Comparison of ENCODE assay signal across 7 mouse cellular contexts in genomic region chr3:26332400-26333238, GRCm38 (mm10). TPM values are rescaled to one million over a fixed set of nuclear protein-coding genes. Genes with fewer than 3 reads are reported as not detected.
DNase-seq lines count a peak whose midpoint lies in the region; ATAC-seq and TF ChIP-seq lines count a peak whose summit lies in the region.

Gene Nlgn1, minus strand, starts transcription at chr3:26332460.

- 2% methylated on average over 14 of the region's 14 CpGs for WGBS in lung, embryonic 14.5 days
- WGBS in forebrain, postnatal 0 days: 2% methylated on average over 14 of the region's 14 CpGs
- WGBS in limb, embryonic 10.5 days: 3% methylated on average over 14 of the region's 14 CpGs

- H3K9ac ChIP-seq in lung, embryonic 14.5 days: peak within 1 kb of the TSS; percentile 44
- peak within 1 kb of the TSS; percentile 72 for H3K9ac ChIP-seq in forebrain, postnatal 0 days

- no peaks in the 10 kb centered on the region; the same call in 1 of the 2 replicates for H3K4me1 ChIP-seq in lung, embryonic 14.5 days (ENCODE audit: insufficient read depth)
- H3K4me1 ChIP-seq in forebrain, postnatal 0 days (ENCODE audit: insufficient read depth): peaks cover 4% of the 10 kb centered on the region; the same call in 1 of the 2 replicates
- peaks cover 23% of the 10 kb centered on the region for H3K4me1 ChIP-seq in limb, embryonic 10.5 days

- peak within 1 kb of the TSS; percentile 88 for H3K4me2 ChIP-seq in lung, embryonic 14.5 days
- peak within 1 kb of the TSS; percentile 86 for H3K4me2 ChIP-seq in forebrain, postnatal 0 days (ENCODE audit: low read depth)

- H3K27me3 ChIP-seq in lung, embryonic 14.5 days (ENCODE audit: insufficient read depth, low read length): peaks cover 44% of the 10 kb centered on the region
- no peaks in the 10 kb centered on the region for H3K27me3 ChIP-seq in forebrain, postnatal 0 days (ENCODE audit: insufficient read depth, low read length)
- H3K27me3 ChIP-seq in limb, embryonic 10.5 days (ENCODE audit: low read depth, poor library complexity, severe bottlenecking): peaks cover 73% of the 10 kb centered on the region

- ATAC-seq in lung, embryonic 14.5 days (ENCODE audit: insufficient read depth): no peak
- ATAC-seq in forebrain, postnatal 0 days: peak; percentile 10; the same call in 1 of the 2 replicates

- no peaks in the 10 kb centered on the region for H3K36me3 ChIP-seq in lung, embryonic 14.5 days (ENCODE audit: insufficient read depth)
- no peaks in the 10 kb centered on the region for H3K36me3 ChIP-seq in forebrain, postnatal 0 days (ENCODE audit: insufficient read depth)
- no peaks in the 10 kb centered on the region for H3K36me3 ChIP-seq in limb, embryonic 10.5 days

- no peak for TF ChIP-seq CTCF in lung, embryonic 14.5 days (IDR thresholded peaks at IDR 0.05; ENCODE audit: low read depth)
- TF ChIP-seq CTCF in forebrain, postnatal 0 days (IDR thresholded peaks at IDR 0.05; ENCODE audit: low read depth): peak; percentile 32

- peak within 1 kb of the TSS; percentile 46 for H3K4me3 ChIP-seq in lung, embryonic 14.5 days (ENCODE audit: low read depth, low read length)
- peak within 1 kb of the TSS; percentile 79 for H3K4me3 ChIP-seq in forebrain, postnatal 0 days (ENCODE audit: low read depth, low read length)
- H3K4me3 ChIP-seq in limb, embryonic 10.5 days: peak within 1 kb of the TSS; percentile 66

- peak; percentile 50 for DNase-seq in lung, embryonic 14.5 days
- DNase-seq in lung, postnatal 25 days (ENCODE audit: low spot score): no peak
- DNase-seq in forebrain, postnatal 0 days: peak; percentile 27
- peak; percentile 36 for DNase-seq in limb, embryonic 10.5 days (ENCODE audit: low spot score)
- DNase-seq in retina, postnatal 1 day: peak; percentile 28
- no peak for DNase-seq in urinary bladder, postnatal 25 days (ENCODE audit: low spot score)
- DNase-seq in spleen, adult 18-20 months: no peak

- no peaks in the 10 kb centered on the region for H3K9me3 ChIP-seq in lung, embryonic 14.5 days (ENCODE audit: low read depth, low read length)
- no peaks in the 10 kb centered on the region for H3K9me3 ChIP-seq in forebrain, postnatal 0 days (ENCODE audit: low read length)
- H3K9me3 ChIP-seq in limb, embryonic 10.5 days (replicated peaks): no peaks in the 10 kb centered on the region

- H3K27ac ChIP-seq in lung, embryonic 14.5 days (ENCODE audit: low read depth): no peak within 1 kb of the TSS
- H3K27ac ChIP-seq in forebrain, postnatal 0 days (ENCODE audit: low read depth, low read length): peak within 1 kb of the TSS; percentile 86
- peak within 1 kb of the TSS; percentile 77 for H3K27ac ChIP-seq in limb, embryonic 10.5 days

RNA-seq across cellular contexts. Expression of gene Nlgn1, which starts in this region (rescaled TPM):
- polyA plus RNA-seq in lung, embryonic 14.5 days (2014; fragmentation: Nextera tagmentation; extraction: Ambion mirVana): 1.3 and 1.6 TPM in 2 replicates
- total RNA-seq in forebrain, postnatal 0 days (2014; rRNA removed): 71.3 and 95.2 TPM in 2 replicates
- 24.3 and 33.6 TPM in 2 replicates for polyA plus RNA-seq in forebrain, postnatal 0 days (2015; fragmentation: Nextera tagmentation; extraction: Ambion mirVana)
- polyA plus RNA-seq in limb, embryonic 10.5 days (2016; fragmentation: Nextera tagmentation; extraction: Ambion mirVana): 0.28 and 0.36 TPM in 2 replicates

Comparison
In these comparisons a context has a peak if more than half of its experiments do, and no peak if none do; other contexts are left out.
1. DNase-seq: peak in lung, embryonic 14.5 days (single experiment), forebrain, postnatal 0 days (single experiment) and retina, postnatal 1 day (single experiment); none in lung, postnatal 25 days (single experiment), urinary bladder, postnatal 25 days (single experiment) and spleen, adult 18-20 months (0 of 2).
2. Peak in DNase-seq, H3K4me3 ChIP-seq and H3K27ac ChIP-seq in limb, embryonic 10.5 days; RNA of the gene not detected or under 1 TPM.
3. Peak in every context shown above with its lines, with median percentiles within 50 percentile points of each other: H3K4me3 ChIP-seq.